Mouse (Mus musculus) cerebellum, postnatal 14 days (tissue): ENCODE results near the gene Fut11.
A peak's percentile ranks its signal among the peaks of the same experiment; 100 is the strongest.

Source experiments
- DNase-seq, 2 experiments: peaks; one replicate each; pipeline ENCODE4 v3.0.0; 2021; ENCODE audit warnings: mixed read lengths in 2 of 2

Gene Fut11

GRCm38 (mm10) chr14:20694884-20695760 lies at the start of gene Fut11:
Gene Fut11 (plus strand): TSS chr14:20694968.
- peak; percentile 93 to 94 for DNase-seq

GRCm38 (mm10) chr14:20645547-20645946 lies 49.2 kb upstream of the Fut11 start:
- no peak for DNase-seq

- DNase-seq: no peak
Measured at GRCm38 (mm10) chr14:20646381-20646780, 48.4 kb upstream of the Fut11 start.

GRCm38 (mm10) chr14:20651000-20651399 lies 43.8 kb upstream of the Fut11 start:
- DNase-seq: no peak

DNA sequence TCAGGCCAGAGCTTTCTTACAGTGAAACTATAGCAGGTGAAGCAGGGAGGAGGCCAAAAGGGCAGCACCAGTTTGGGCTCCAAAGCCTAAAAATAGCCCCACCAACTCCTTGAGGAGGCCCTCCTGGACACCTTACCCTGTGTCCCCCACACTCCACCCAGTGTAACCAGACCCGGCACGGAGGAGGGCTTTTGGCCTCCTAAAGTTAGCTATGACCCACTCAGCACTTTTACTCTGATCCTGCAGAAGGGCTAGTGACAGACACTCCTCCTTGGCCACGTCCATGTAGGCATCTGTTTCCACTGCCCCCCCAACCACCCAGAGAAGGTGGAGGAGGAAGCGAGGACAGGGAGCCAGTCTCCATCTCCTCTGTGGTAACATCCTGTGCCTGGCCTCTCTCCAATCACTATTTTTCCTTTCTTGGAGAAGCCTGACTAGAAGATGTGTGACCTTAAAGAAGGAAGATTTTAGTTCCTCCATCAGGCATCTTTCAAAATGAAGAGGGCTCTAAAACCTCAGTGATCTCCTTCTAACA lies 43.0 kb upstream of the Fut11 start:
- DNase-seq: no peak

DNA sequence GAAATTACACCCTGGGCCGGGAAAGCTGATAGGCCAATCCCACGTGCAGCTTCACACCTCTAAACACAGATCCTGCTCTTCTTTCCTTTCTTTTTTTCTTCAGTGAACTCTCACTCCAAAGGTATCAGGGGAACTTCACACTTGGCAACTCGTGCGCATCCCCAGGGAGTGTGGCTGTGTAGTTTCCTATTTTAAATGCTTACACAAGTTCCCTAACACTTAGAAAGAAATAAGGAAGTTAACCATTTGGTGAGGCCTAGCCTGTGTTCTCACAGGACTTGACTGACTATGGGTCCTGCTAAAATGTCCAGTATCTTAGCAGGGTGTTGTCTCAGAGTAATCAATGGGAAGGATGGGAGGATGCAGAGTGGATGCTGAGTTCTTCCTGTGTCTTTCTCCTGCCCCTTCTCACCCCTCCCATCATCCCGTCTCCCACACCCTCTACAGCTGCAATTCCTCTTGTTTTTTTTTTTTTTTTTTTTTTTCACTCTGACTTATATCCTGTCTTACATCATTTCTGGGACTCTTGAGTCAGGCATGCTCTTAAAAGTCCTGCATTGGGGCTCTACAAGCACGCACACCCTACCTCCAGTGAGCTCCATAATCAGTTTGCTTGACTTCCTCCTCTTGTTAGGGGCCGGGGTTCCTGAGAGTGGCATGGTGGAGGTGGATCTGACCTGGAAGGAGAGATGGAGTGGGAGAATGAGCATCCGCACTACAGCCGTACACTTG lies 39.9 kb upstream of the Fut11 start:
- no peak for DNase-seq

DNA sequence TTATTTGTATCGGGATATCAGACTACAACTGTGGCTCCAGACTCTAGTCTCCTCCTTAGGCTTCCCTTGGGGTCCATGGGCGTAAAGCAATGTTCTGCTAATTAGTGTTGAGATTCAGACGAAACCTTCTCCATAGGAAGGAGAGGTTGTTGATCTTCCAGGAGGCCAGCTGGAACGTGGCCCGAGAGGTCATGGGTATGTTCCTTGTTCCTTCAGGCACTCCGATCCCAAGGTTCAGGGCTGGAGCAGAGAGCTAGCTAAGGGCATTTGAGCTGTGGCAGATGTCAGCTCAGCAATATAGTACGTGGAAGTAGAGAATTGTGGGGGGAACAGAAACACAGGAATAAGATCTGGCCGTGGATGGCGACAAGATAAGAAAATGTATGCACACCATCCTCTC lies 39.0 kb upstream of the Fut11 start:
- no peak for DNase-seq

- DNase-seq: no peak
Measured at GRCm38 (mm10) chr14:20656361-20656760, 38.4 kb upstream of the Fut11 start, which contains the start of gene Myoz1. Gene Myoz1 (minus strand): TSS chr14:20656540.

GRCm38 (mm10) chr14:20658326-20658725 lies 36.4 kb upstream of the Fut11 start:
- DNase-seq: peak; percentile 54 to 58

DNA sequence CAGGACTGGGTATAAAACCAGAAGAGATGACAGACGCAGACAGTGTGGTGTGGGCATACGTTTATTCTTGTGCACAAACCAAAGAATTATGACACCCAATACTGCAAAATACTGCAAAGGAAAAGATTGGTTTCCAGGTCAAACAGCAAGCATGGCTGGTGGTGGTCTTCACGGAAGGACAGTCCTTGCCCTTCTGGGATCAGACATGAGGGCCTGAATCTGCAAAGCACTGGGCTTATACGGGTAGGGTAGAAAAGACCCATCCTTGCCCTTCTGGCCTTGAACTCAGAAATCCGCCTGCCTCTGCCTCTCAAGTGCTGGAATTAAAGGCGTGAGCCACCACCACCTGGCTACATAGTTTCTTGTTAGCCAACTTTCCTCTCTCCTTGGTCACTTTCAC lies 35.9 kb upstream of the Fut11 start:
- DNase-seq: no peak

- DNase-seq: no peak
Measured at GRCm38 (mm10) chr14:20659687-20660086, 35.1 kb upstream of the Fut11 start.

DNA sequence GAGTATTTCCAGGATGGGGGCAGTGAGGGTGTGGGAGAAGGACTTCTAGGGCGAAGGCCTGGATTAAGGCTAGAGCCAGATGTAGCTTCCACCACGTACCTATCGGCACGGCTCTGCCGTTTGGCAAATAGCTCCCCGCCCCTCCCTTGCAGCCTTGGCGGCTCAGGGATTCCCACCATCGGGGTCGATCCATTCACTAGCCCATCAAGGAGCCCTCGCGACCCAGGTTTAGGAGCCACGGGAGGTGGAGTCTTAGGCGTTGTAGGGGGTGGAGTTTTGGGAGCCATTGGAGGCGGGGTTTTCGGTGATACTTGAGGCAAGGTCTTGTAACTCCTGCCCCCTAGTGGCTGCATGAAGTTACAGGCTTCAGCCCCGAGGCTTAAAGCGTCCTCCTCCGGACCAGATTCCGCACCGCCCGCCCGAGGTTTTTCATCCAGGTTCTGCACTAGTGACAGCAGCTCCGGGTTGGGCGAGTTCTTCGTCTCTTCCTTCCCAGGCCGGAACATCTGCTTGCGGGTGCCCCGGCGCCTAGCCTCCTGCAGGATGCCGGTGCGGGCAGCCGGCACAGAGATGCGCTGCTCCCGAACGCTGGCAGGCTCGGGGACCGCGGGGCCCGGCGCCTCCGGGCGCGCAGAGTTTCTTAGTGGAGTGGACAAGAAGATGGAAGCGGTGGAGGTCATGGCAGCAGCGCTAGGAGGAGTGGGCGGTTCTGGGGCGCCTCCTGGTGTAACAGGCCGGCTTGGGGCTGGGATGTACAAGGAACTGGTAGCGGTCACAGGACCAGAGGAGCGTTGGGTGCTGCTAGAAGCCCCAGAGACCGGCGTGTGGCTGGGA lies 33.7 kb upstream of the Fut11 start:
- DNase-seq: peak; percentile 97

DNA sequence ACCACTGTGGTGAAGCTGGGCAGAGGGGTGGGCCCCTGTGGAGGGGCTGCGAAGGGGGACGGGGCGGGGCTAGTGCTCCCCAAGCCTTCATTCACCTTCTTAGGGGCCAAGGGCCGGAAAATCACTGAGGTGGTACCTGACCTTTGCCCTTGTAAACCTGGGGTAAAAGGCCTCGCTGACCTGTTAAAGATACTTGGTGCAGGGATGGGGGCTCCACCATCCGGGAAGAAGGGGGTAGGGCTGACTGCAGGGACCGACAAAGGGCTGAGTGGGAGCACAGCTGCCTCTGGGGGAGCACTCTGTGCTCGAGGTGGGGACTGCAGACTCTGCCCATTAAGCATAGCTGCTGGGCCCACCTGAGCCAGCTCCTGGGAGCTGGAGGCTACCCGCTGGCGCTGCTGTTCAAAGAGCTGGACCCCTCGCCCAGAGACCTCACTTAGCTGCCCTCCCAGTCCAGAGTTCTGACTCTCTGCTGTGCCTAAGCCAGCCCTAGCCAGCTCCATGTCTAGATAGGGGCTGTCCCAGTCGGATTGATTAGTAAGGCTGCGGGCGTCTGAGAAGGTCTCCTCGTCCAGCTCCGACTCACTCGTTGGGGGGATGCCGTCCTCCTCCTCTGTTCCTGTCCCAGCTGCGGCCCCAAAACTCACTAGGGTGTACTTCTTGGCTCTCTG lies 33.0 kb upstream of the Fut11 start:
- DNase-seq: peak in 1 of 2 experiments; percentile 50

DNA sequence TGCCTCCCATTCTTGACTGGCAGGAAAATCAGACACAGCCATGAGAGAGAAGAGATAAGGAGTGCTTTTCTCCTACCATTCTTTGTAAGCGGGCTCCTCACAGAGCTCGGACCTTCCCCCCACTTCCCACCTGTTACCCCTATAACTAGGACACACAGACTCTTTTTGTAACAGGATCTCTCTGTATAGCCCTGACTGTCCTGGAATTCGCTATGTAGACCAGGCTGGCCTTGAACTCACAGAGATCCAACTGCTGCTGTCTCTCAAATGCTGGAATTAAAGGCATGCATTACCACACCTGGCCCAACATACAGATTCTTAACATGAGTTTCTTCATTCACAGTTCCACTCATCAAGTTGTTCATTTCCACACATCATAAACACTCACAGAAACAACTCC lies 32.0 kb upstream of the Fut11 start:
- DNase-seq: no peak

DNA sequence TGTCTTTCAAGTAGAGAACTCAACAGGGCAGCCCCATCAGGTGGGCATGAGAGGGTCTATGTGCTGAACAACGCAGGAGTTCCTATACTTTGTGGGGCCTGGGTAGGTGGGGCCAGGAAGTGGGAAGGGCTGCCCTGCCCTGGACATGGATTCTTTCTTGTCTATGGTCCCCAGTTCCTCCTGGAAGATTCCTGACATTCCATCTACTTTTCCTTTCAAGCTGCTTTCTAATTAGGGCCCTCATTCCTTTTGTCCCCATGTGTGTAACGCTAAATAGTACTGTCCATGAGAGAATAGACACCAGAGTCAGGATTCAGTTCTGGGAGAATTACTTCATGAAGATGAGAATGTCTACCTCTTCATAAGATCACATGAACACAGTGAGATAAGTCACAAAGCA lies 31.2 kb upstream of the Fut11 start:
- no peak for DNase-seq

DNA sequence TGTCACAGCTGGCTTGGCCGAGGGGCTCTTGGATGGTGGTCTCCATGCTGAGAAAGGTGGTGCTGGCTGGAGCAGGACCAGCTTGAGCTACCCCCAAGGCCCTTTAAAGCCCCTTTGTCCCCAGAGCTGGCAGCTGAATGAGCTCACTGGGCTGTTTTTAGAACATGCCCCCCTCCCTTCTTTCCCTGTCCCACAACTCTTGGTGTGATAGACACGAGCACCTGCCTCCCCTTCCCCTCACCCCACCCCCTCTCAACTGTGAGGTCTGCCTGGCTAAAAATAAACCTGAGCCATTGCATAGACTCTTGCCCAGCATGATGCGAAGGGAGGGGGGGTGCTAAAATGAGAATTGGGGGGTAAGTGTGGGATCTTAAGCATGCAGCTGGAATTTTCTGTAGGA lies 30.3 kb upstream of the Fut11 start:
- no peak for DNase-seq

- DNase-seq: no peak
Measured at GRCm38 (mm10) chr14:20667469-20667868, 27.3 kb upstream of the Fut11 start.

- DNase-seq: no peak
Measured at GRCm38 (mm10) chr14:20668154-20668810, 26.5 kb upstream of the Fut11 start, which contains the start of gene Synpo2l. Gene Synpo2l (minus strand): TSS chr14:20668354.

DNA sequence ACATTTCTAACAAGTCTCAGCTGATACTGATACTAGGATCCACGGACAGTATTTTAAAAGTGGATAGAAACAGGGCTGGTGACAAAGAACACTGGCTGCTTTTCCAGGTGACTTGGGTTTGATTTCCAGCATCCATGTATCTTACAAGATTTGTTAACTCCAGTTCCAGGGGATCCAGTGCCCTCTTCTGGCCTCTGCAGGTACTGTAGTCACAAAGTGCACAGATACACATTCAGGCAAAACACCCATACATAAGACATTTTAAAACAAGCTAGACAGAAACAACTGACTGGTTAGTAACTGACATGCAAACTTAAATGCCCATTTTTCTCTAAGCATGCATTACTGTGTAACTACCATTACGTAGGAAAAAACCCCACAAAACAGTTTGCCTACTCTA lies 21.8 kb upstream of the Fut11 start:
- DNase-seq: peak; percentile 48 to 78

GRCm38 (mm10) chr14:20673735-20674063 lies 21.1 kb upstream of the Fut11 start:
- DNase-seq: peak in 1 of 2 experiments; percentile 38

DNA sequence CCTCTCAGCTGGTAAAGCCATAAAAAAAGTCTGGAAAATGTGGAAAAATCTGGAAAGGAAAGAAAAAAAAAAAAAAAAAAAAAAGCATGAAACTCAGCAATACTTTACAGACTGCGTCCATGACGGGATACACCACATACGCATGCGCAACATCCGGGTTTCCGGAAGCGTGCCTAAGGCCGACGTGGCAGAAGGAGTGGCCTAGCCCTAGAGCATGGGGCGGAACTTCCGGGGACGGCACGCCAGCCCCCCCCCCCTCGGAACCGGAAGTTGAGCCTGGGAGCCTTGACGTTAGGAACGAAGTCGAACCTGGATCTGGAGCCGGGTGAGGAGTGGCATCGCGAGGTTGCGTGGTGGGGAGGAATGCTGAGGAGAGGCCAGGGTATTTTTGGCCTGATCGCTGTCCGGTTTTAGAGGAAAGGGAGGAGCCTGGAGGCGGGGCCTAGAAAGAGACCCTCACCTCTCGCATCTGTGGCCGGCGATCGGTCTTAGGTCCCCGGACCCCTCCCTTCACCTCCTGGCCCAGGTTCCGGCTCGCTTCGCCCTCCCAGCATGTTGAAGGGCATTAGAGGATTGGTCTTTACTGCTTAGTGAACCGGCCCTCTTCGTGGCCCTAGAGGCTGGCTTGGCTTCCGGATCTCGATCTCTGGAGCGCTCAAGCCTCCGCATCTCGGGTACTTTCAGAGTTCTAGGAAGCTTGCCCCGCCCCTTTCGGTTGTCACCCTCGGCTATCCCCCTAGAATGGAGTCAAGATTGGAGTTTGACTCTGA lies 20.5 kb upstream of the Fut11 start, which contains the start of gene Sec24c:
TSS of gene Sec24c (plus strand) at position 245 of the 770 bp plus-strand sequence.
- peak; percentile 99 to 100 for DNase-seq
